Mouse (Mus musculus) gastrocnemius, adult 8-10 months (tissue): ENCODE results near the gene Mettl23. TPM values are rescaled to one million over a fixed set of nuclear protein-coding genes. Genes with fewer than 3 reads are reported as not detected.
A peak's percentile ranks its signal among the peaks of the same experiment; 100 is the strongest.
"Not testable (repeated sequence)": the region's sequence is repeated elsewhere in the genome, so short reads cannot be mapped to it uniquely, and the experiment has no call there.

Source experiments
- DNase-seq, 2 experiments: peaks; one replicate each; pipeline ENCODE4 v3.0.0; 2022; ENCODE audit warnings: low spot score in 2 of 2
- total RNA-seq, 4 experiments: library from RNA; stranded (reverse); gene quantifications; 2 replicates each; pipeline ENCODE4 v1.2.4; 2022

Mettl23 gene
- total RNA-seq, 4 experiments from 2014 or later: 44.9 to 48.8 (median 45.4) TPM

GRCm38 (mm10) chr11:116818722-116819121, 24.4 kb upstream of the Mettl23 start:
- no peak for DNase-seq

GRCm38 (mm10) chr11:116819932-116820593, 23.0 kb upstream of the Mettl23 start:
- no peak for DNase-seq

- no peak for DNase-seq
These were observed 21.8 kb upstream of the Mettl23 start for GRCm38 (mm10) chr11:116821057-116821940.

- no peak for DNase-seq
These were observed 20.9 kb upstream of the Mettl23 start for GRCm38 (mm10) chr11:116822215-116822614.

GRCm38 (mm10) chr11:116822626-116823025, 20.5 kb upstream of the Mettl23 start:
- DNase-seq: no peak

GRCm38 (mm10) chr11:116823255-116823654, 19.8 kb upstream of the Mettl23 start:
- no peak for DNase-seq

- not testable (repeated sequence) for DNase-seq
These were observed 19.2 kb upstream of the Mettl23 start for GRCm38 (mm10) chr11:116823885-116824284.

- DNase-seq: no peak
These were observed 17.8 kb upstream of the Mettl23 start for GRCm38 (mm10) chr11:116825230-116825629.

- no peak for DNase-seq
These were observed 16.3 kb upstream of the Mettl23 start for GRCm38 (mm10) chr11:116826550-116827504.

- DNase-seq: peak; percentile 71 to 78
These were observed 15.4 kb upstream of the Mettl23 start, which contains the start of gene Mxra7 for GRCm38 (mm10) chr11:116827534-116828165. Gene Mxra7 (minus strand): TSS chr11:116828046.

- DNase-seq: no peak
These were observed 10.8 kb upstream of the Mettl23 start for GRCm38 (mm10) chr11:116832172-116832685.

- no peak for DNase-seq
These were observed 8.1 kb upstream of the Mettl23 start for GRCm38 (mm10) chr11:116834954-116835353.

- no peak for DNase-seq
These were observed 6.8 kb upstream of the Mettl23 start for GRCm38 (mm10) chr11:116836283-116836682.

GRCm38 (mm10) chr11:116837441-116837840, 5.6 kb upstream of the Mettl23 start:
- DNase-seq: no peak

GRCm38 (mm10) chr11:116838936-116839335, 4.1 kb upstream of the Mettl23 start:
- peak; percentile 37 to 56 for DNase-seq

GRCm38 (mm10) chr11:116839601-116840000, 3.5 kb upstream of the Mettl23 start:
- DNase-seq: no peak

- no peak for DNase-seq
These were observed 2.3 kb upstream of the Mettl23 start for GRCm38 (mm10) chr11:116840748-116841147.

GRCm38 (mm10) chr11:116842531-116843260, 382 bp upstream of the Mettl23 start:
- peak; percentile 35 to 44 for DNase-seq

- no peak for DNase-seq
These were observed 3.6 kb downstream of the Mettl23 start for GRCm38 (mm10) chr11:116846593-116847181.
